Mouse (Mus musculus) thymus, adult 2 months (tissue): ENCODE results near the gene Zfp944.

ENCODE experiments used
- CTCF ChIP-seq: fragments of 200-500 bp; IDR thresholded peaks from 2 replicates; pipeline ENCODE4 v1.5.1; 2012; ENCODE audit warnings: mild to moderate bottlenecking, control low read depth, low read length, moderate library complexity, borderline replicate concordance; ENCODE audit not compliant: control insufficient read depth, poor library complexity, insufficient read depth; ENCODE audit errors: extremely low read depth
- POLR2A ChIP-seq: fragments of 200-500 bp; IDR thresholded peaks from 2 replicates; pipeline ENCODE4 v1.6.1; 2012; ENCODE audit warnings: mild to moderate bottlenecking, low read length, control low read depth, moderate library complexity; ENCODE audit not compliant: control insufficient read depth, poor library complexity, insufficient read depth; ENCODE audit errors: extremely low read depth

- TF ChIP-seq POLR2A (no peak), CTCF (no peak)
These were observed 8.4 kb downstream of the Zfp944 start for GRCm38 (mm10) chr17:22352794-22353193.
